Mouse (Mus musculus): Measurements from ENCODE around the gene Fndc3b. TPM values are rescaled to one million over a fixed set of nuclear protein-coding genes. Genes with fewer than 3 reads are reported as not detected.
A peak's percentile ranks its signal among the peaks of the same experiment; 100 is the strongest.
"Not testable (repeated sequence)": the region's sequence is repeated elsewhere in the genome, so short reads cannot be mapped to it uniquely, and the experiment has no call there.

Fndc3b gene
- polyA plus RNA-seq, 1 experiment, result 5.0 TPM

DNA sequence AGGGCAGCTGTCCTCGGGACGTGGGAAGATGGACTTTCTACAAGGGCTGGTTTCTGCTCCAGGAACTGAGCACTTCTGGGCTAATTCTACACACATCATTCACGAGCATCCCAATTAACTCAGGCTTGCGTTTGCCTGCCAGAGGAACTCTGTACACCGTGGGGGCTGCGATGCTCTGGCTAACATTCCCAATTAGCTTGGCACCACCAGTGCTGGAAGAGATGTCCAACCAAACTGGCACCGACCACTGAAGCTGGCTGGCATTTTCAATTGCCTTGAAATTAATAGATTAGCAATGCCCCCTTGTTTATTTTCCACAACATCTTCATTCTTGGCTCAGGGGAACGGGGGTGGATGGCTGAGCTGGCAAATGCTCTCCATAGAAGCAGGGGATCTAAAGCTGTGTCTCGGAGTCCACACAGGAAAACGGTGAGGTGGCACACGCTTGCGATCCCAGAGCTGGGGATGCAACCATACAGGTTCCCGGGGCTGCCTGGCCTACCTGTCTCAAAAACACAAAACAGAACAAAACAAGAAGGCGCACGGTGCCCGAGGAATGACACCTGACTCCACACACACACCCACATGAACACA lies 232.4 kb downstream of the Fndc3b start:
- Histone ChIP-seq H3K4me1 (ENCODE audit: control insufficient read depth, insufficient read depth, low read length) (no peaks in the 10 kb centered on the region), H3K27ac (ENCODE audit: control insufficient read depth, insufficient read depth, low read depth, low read length) (no peak overlapping the region), H3K27me3 (ENCODE audit: control insufficient read depth, insufficient read depth, low read length) (no peaks in the 10 kb centered on the region), H3K4me3 (ENCODE audit: control insufficient read depth, low read depth, low read length) (peak overlapping the region; percentile 41), H3K36me3 (ENCODE audit: control insufficient read depth, insufficient read depth, low read length) (no peaks in the 10 kb centered on the region)
- TF ChIP-seq CTCF (IDR thresholded peaks at IDR 0.05; ENCODE audit: control insufficient read depth, insufficient read depth, insufficient replicate concordance, low read depth, low read length) (no peak), POLR2A (IDR thresholded peaks at IDR 0.05; ENCODE audit: control insufficient read depth, low read depth, low read length) (no peak)

GRCm38 (mm10) chr3:27477749-27478148 lies 233.4 kb downstream of the Fndc3b start:
- H3K4me1 ChIP-seq (ENCODE audit: control insufficient read depth, insufficient read depth, low read length); H3K27ac ChIP-seq (ENCODE audit: control insufficient read depth, insufficient read depth, low read depth, low read length); H3K27me3 ChIP-seq (ENCODE audit: control insufficient read depth, insufficient read depth, low read length); H3K4me3 ChIP-seq (ENCODE audit: control insufficient read depth, low read depth, low read length); H3K36me3 ChIP-seq (ENCODE audit: control insufficient read depth, insufficient read depth, low read length): not testable (repeated sequence)

- TF ChIP-seq CTCF (IDR thresholded peaks at IDR 0.05; ENCODE audit: control insufficient read depth, insufficient read depth, insufficient replicate concordance, low read depth, low read length), result no peak
- no peak for TF ChIP-seq POLR2A (IDR thresholded peaks at IDR 0.05; ENCODE audit: control insufficient read depth, low read depth, low read length)
- Histone ChIP-seq H3K27me3 (ENCODE audit: control insufficient read depth, insufficient read depth, low read length) (no peaks in the 10 kb centered on the region), H3K4me3 (ENCODE audit: control insufficient read depth, low read depth, low read length) (no peak overlapping the region), H3K27ac (ENCODE audit: control insufficient read depth, insufficient read depth, low read depth, low read length) (no peak overlapping the region), H3K36me3 (ENCODE audit: control insufficient read depth, insufficient read depth, low read length) (no peaks in the 10 kb centered on the region), H3K4me1 (ENCODE audit: control insufficient read depth, insufficient read depth, low read length) (no peaks in the 10 kb centered on the region)
Observed at GRCm38 (mm10) chr3:27475899-27476298, 235.2 kb downstream of the Fndc3b start.

DNA sequence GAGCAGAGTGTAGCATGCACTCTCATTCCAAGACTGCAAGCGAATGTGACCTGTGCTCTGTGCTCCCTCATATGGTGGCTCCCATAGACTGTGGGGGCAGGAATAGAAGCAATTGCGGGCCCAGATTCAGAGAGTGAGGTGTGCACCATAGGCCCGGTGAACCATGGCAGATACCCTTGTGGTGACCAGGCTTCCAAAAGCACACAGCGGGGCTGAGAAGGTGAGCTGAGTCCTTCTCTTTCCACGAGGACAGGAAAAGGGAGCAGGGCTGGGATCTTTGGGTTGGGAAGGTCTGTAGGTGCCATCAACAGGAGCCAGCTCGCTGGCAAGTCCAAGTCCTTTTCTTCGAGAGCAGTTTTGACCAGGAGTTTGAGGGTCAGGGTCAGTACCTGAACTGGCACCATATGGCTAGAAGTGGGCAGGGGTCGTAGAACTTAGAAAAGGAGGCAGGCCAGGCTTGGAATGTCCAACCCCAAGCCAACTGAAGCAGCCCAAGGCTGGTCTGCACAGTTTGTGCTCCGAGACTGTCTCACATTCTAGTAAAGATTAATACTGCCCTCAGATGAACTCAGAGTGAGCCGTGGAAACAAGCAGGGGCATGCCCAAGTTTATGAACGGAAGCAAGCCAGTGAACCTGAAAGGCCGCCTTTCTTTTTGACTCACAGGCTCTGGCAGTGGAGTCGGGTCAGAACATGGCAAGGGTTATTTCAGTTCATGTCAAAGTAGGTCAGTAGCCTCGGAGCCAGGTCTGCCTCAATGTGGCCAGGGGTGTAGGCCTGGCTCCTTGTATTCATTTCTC lies 237.1 kb downstream of the Fndc3b start:
- no peak overlapping the region for H3K27ac ChIP-seq (ENCODE audit: control insufficient read depth, insufficient read depth, low read depth, low read length)
- no peaks in the 10 kb centered on the region for H3K27me3 ChIP-seq (ENCODE audit: control insufficient read depth, insufficient read depth, low read length)
- TF ChIP-seq CTCF (IDR thresholded peaks at IDR 0.05; ENCODE audit: control insufficient read depth, insufficient read depth, insufficient replicate concordance, low read depth, low read length) (no peak), POLR2A (IDR thresholded peaks at IDR 0.05; ENCODE audit: control insufficient read depth, low read depth, low read length) (0 out of 2 replicates have a peak, but pooled peaks have one; percentile 14)
- no peak overlapping the region for H3K4me3 ChIP-seq (ENCODE audit: control insufficient read depth, low read depth, low read length)
- H3K4me1 ChIP-seq (ENCODE audit: control insufficient read depth, insufficient read depth, low read length), result no peaks in the 10 kb centered on the region
- H3K36me3 ChIP-seq (ENCODE audit: control insufficient read depth, insufficient read depth, low read length), result no peaks in the 10 kb centered on the region

- TF ChIP-seq POLR2A (IDR thresholded peaks at IDR 0.05; ENCODE audit: control insufficient read depth, low read depth, low read length) (no peak), CTCF (IDR thresholded peaks at IDR 0.05; ENCODE audit: control insufficient read depth, insufficient read depth, insufficient replicate concordance, low read depth, low read length) (peak; percentile 62; the same call in 1 of the 2 replicates)
- no peak overlapping the region for H3K4me3 ChIP-seq (ENCODE audit: control insufficient read depth, low read depth, low read length)
- no peak overlapping the region for H3K27ac ChIP-seq (ENCODE audit: control insufficient read depth, insufficient read depth, low read depth, low read length)
- H3K4me1 ChIP-seq (ENCODE audit: control insufficient read depth, insufficient read depth, low read length), result no peaks in the 10 kb centered on the region
- H3K27me3 ChIP-seq (ENCODE audit: control insufficient read depth, insufficient read depth, low read length), result no peaks in the 10 kb centered on the region
- no peaks in the 10 kb centered on the region for H3K36me3 ChIP-seq (ENCODE audit: control insufficient read depth, insufficient read depth, low read length)
Observed at GRCm38 (mm10) chr3:27472846-27473245, 238.3 kb downstream of the Fndc3b start.

DNA sequence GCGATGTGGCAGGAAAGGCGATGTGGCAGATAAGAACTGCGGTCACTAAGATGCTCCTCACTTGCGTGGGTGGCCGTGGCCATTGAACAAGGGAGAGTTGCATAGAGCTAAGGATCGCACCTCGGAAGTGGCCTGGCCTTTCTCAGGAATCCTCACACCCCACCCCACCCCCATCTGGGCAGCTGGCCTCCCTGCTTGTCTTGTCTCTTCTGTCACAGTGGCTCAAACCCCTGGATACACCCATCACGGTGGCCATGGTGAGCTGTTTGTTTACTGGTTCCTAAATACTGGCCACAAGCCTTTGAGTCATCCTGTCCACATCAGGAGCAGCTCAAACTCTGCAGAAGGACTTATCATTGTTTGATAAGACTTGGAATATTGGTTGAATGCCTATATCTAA lies 240.3 kb downstream of the Fndc3b start:
- TF ChIP-seq POLR2A (IDR thresholded peaks at IDR 0.05; ENCODE audit: control insufficient read depth, low read depth, low read length) (no peak), CTCF (IDR thresholded peaks at IDR 0.05; ENCODE audit: control insufficient read depth, insufficient read depth, insufficient replicate concordance, low read depth, low read length) (no peak)
- Histone ChIP-seq H3K27ac (ENCODE audit: control insufficient read depth, insufficient read depth, low read depth, low read length) (no peak overlapping the region), H3K4me1 (ENCODE audit: control insufficient read depth, insufficient read depth, low read length) (no peaks in the 10 kb centered on the region), H3K4me3 (ENCODE audit: control insufficient read depth, low read depth, low read length) (no peak overlapping the region), H3K36me3 (ENCODE audit: control insufficient read depth, insufficient read depth, low read length) (no peaks in the 10 kb centered on the region), H3K27me3 (ENCODE audit: control insufficient read depth, insufficient read depth, low read length) (no peaks in the 10 kb centered on the region)

GRCm38 (mm10) chr3:27469971-27470370 lies 241.1 kb downstream of the Fndc3b start:
- no peak overlapping the region for H3K27ac ChIP-seq (ENCODE audit: control insufficient read depth, insufficient read depth, low read depth, low read length)
- H3K36me3 ChIP-seq (ENCODE audit: control insufficient read depth, insufficient read depth, low read length), result no peaks in the 10 kb centered on the region
- H3K27me3 ChIP-seq (ENCODE audit: control insufficient read depth, insufficient read depth, low read length), result no peaks in the 10 kb centered on the region
- TF ChIP-seq CTCF (IDR thresholded peaks at IDR 0.05; ENCODE audit: control insufficient read depth, insufficient read depth, insufficient replicate concordance, low read depth, low read length), result no peak
- no peak for TF ChIP-seq POLR2A (IDR thresholded peaks at IDR 0.05; ENCODE audit: control insufficient read depth, low read depth, low read length)
- H3K4me1 ChIP-seq (ENCODE audit: control insufficient read depth, insufficient read depth, low read length), result no peaks in the 10 kb centered on the region
- no peak overlapping the region for H3K4me3 ChIP-seq (ENCODE audit: control insufficient read depth, low read depth, low read length)
